16 mouse cellular contexts compared by ENCODE assay signal in the genomic region with DNA sequence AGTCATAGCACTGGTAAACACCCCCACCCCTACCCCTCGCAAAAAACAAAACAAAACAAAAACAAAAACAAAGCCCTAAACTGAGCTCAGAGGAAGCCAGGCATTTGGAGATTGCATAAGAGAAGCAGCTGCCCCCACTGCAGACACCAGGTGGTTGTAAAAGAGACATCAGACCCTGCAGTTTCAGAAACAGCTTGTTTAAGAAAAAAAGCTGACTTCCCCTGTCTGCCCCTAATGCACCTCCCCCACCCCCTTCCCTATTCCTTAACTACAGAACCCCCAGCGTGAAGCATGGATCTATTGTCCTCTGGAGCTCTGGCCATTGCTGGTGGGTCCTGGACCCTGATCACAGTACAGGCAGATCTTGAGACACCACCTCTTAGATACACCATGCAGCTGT. TPM values are rescaled to one million over a fixed set of nuclear protein-coding genes. Genes with fewer than 3 reads are reported as not detected.
A peak's percentile ranks its signal among the peaks of the same experiment; 100 is the strongest.
DNase-seq lines count a peak whose midpoint lies in the region; ATAC-seq lines count a peak whose summit lies in the region.
"Had no signal": no experiment of that assay in that cellular context is flagged by ENCODE, and none has a peak within 500 bp of the region (broad histone marks: within the 10 kb centered on the region; RNA-seq: fewer than 3 reads in every experiment).

No protein-coding gene starts in this region.

- no peak overlapping the region for H3K4me3 ChIP-seq in forebrain, embryonic 11.5 days (ENCODE audit: low read depth, low read length)
- no peak overlapping the region for H3K4me3 ChIP-seq in forebrain, embryonic 14.5 days (ENCODE audit: low read depth, low read length)
- H3K4me3 ChIP-seq in midbrain, embryonic 11.5 days (ENCODE audit: low read depth, low read length): no peak overlapping the region
- no peak overlapping the region for H3K4me3 ChIP-seq in midbrain, embryonic 14.5 days (replicated peaks; ENCODE audit: low read depth, low read length)
- H3K4me3 ChIP-seq: embryonic facial prominence, embryonic 13.5 days; liver, embryonic 13.5 days; lung, embryonic 15.5 days had no signal

- H3K4me1 ChIP-seq in forebrain, embryonic 11.5 days (replicated peaks; ENCODE audit: control insufficient read depth, insufficient read depth, low read length): peaks cover 3% of the 10 kb centered on the region; the same call in 1 of the 2 replicates
- no peaks in the 10 kb centered on the region for H3K4me1 ChIP-seq in forebrain, embryonic 14.5 days (ENCODE audit: control insufficient read depth, insufficient read depth, low read length)
- H3K4me1 ChIP-seq in midbrain, embryonic 11.5 days (ENCODE audit: control insufficient read depth, insufficient read depth, low read length): peaks cover 17% of the 10 kb centered on the region
- peaks cover 9% of the 10 kb centered on the region for H3K4me1 ChIP-seq in midbrain, embryonic 14.5 days (ENCODE audit: control insufficient read depth, insufficient read depth, low read length)
- H3K4me1 ChIP-seq: liver, embryonic 13.5 days; lung, embryonic 15.5 days had no signal

- no peaks in the 10 kb centered on the region for H3K9me3 ChIP-seq in forebrain, embryonic 11.5 days (ENCODE audit: control insufficient read depth, low read length)
- no peaks in the 10 kb centered on the region for H3K9me3 ChIP-seq in forebrain, embryonic 14.5 days (replicated peaks; ENCODE audit: control insufficient read depth, low read length)
- no peaks in the 10 kb centered on the region for H3K9me3 ChIP-seq in midbrain, embryonic 11.5 days (ENCODE audit: control insufficient read depth, low read length)
- no peaks in the 10 kb centered on the region for H3K9me3 ChIP-seq in midbrain, embryonic 14.5 days (ENCODE audit: control insufficient read depth, low read length)
- H3K9me3 ChIP-seq: embryonic facial prominence, embryonic 13.5 days; liver, embryonic 13.5 days; lung, embryonic 15.5 days had no signal

- WGBS in forebrain, embryonic 11.5 days: 20% methylated on average over 2 of the region's 2 CpGs
- WGBS in forebrain, embryonic 14.5 days: 29% methylated on average over 2 of the region's 2 CpGs
- 16% methylated on average over 2 of the region's 2 CpGs for WGBS in midbrain, embryonic 11.5 days
- 21% methylated on average over 2 of the region's 2 CpGs for WGBS in midbrain, embryonic 14.5 days

- no peak for DNase-seq in forebrain, embryonic 11.5 days (ENCODE audit: low spot score)
- DNase-seq in forebrain, embryonic 14.5 days (ENCODE audit: low spot score): no peak
- DNase-seq in midbrain, embryonic 11.5 days (ENCODE audit: low spot score, missing footprints): no peak
- DNase-seq in midbrain, embryonic 14.5 days: no peak
- peak; percentile 45 for DNase-seq in thymus, postnatal 25 days
- no peak for DNase-seq in lung, postnatal 25 days (ENCODE audit: low spot score)
- DNase-seq: cerebellum, adult 9-11 months; gastrocnemius, postnatal 14 days; liver, embryonic 13.5 days had no signal

- no peaks in the 10 kb centered on the region for H3K27me3 ChIP-seq in forebrain, embryonic 11.5 days (ENCODE audit: control insufficient read depth, insufficient read depth, low read length)
- H3K27me3 ChIP-seq in forebrain, embryonic 14.5 days (replicated peaks; ENCODE audit: control insufficient read depth, insufficient read depth, low read length): no peaks in the 10 kb centered on the region
- H3K27me3 ChIP-seq in midbrain, embryonic 11.5 days (ENCODE audit: control insufficient read depth, insufficient read depth, low read length): no peaks in the 10 kb centered on the region
- no peaks in the 10 kb centered on the region for H3K27me3 ChIP-seq in midbrain, embryonic 14.5 days (ENCODE audit: control insufficient read depth, insufficient read depth, low read length)
- H3K27me3 ChIP-seq: embryonic facial prominence, embryonic 13.5 days; liver, embryonic 13.5 days; lung, embryonic 15.5 days had no signal

- H3K36me3 ChIP-seq in forebrain, embryonic 11.5 days (ENCODE audit: control insufficient read depth, insufficient read depth, low read length): no peaks in the 10 kb centered on the region
- no peaks in the 10 kb centered on the region for H3K36me3 ChIP-seq in forebrain, embryonic 14.5 days (ENCODE audit: control insufficient read depth, insufficient read depth, low read length)
- H3K36me3 ChIP-seq in midbrain, embryonic 11.5 days (ENCODE audit: control insufficient read depth, insufficient read depth, low read length): no peaks in the 10 kb centered on the region
- no peaks in the 10 kb centered on the region for H3K36me3 ChIP-seq in midbrain, embryonic 14.5 days (ENCODE audit: control insufficient read depth, insufficient read depth, low read length)
- H3K36me3 ChIP-seq: liver, embryonic 13.5 days; lung, embryonic 15.5 days had no signal

- peak; percentile 40; the same call in 1 of the 2 replicates for ATAC-seq in forebrain, embryonic 11.5 days (replicated peaks; ENCODE audit: low FRiP score)
- no peak for ATAC-seq in forebrain, embryonic 14.5 days
- ATAC-seq in midbrain, embryonic 11.5 days (ENCODE audit: low FRiP score): peak; percentile 48
- no peak for ATAC-seq in midbrain, embryonic 14.5 days (ENCODE audit: low FRiP score, low TSS enrichment)
- ATAC-seq in granulocyte monocyte progenitor cell, adult 5-6 weeks (replicated peaks; ENCODE audit: poor library complexity, severe bottlenecking): peak; percentile 65
- no peak for ATAC-seq in erythroblast, adult 5-6 weeks (replicated peaks; ENCODE audit: low FRiP score, poor library complexity, severe bottlenecking)
- ATAC-seq: intestine, postnatal 0 days had no signal

- H3K4me2 ChIP-seq in forebrain, embryonic 11.5 days (ENCODE audit: low read depth, low read length, severe bottlenecking): no peak overlapping the region
- H3K4me2 ChIP-seq in forebrain, embryonic 14.5 days (ENCODE audit: low read length): no peak overlapping the region
- H3K4me2 ChIP-seq in midbrain, embryonic 11.5 days: no peak overlapping the region
- no peak overlapping the region for H3K4me2 ChIP-seq in midbrain, embryonic 14.5 days (ENCODE audit: low read length)
- H3K4me2 ChIP-seq: embryonic facial prominence, embryonic 13.5 days; hindbrain, embryonic 14.5 days; liver, embryonic 13.5 days; lung, embryonic 15.5 days had no signal

- H3K9ac ChIP-seq in forebrain, embryonic 11.5 days (ENCODE audit: low read length): no peak overlapping the region
- H3K9ac ChIP-seq in forebrain, embryonic 14.5 days (ENCODE audit: low read length): no peak overlapping the region
- H3K9ac ChIP-seq in midbrain, embryonic 11.5 days (ENCODE audit: low read length): no peak overlapping the region
- H3K9ac ChIP-seq in midbrain, embryonic 14.5 days (replicated peaks; ENCODE audit: low read length): no peak overlapping the region
- H3K9ac ChIP-seq: embryonic facial prominence, embryonic 13.5 days; hindbrain, embryonic 14.5 days; liver, embryonic 13.5 days; lung, embryonic 15.5 days had no signal

- no peak overlapping the region for H3K27ac ChIP-seq in forebrain, embryonic 11.5 days (ENCODE audit: low read depth, low read length)
- no peak overlapping the region for H3K27ac ChIP-seq in forebrain, embryonic 14.5 days (ENCODE audit: low read depth, low read length)
- H3K27ac ChIP-seq in midbrain, embryonic 11.5 days (ENCODE audit: low read depth, low read length): no peak overlapping the region
- no peak overlapping the region for H3K27ac ChIP-seq in midbrain, embryonic 14.5 days (replicated peaks; ENCODE audit: low read depth, low read length)
- H3K27ac ChIP-seq: embryonic facial prominence, embryonic 13.5 days; hindbrain, embryonic 14.5 days; kidney, postnatal 0 days; liver, embryonic 13.5 days; lung, embryonic 15.5 days had no signal

RNA-seq across cellular contexts. Expression of a gene that starts 21.4 kb away (rescaled TPM):
- polyA plus RNA-seq in forebrain, embryonic 11.5 days (2014; fragmentation: Nextera tagmentation; extraction: Ambion mirVana): 10.7 and 11.0 TPM in 2 replicates
- 4.1 and 5.0 TPM in 2 replicates for polyA plus RNA-seq in forebrain, embryonic 14.5 days (2014; fragmentation: Nextera tagmentation; extraction: Ambion mirVana)
- polyA plus RNA-seq in midbrain, embryonic 11.5 days (2014; fragmentation: Nextera tagmentation; extraction: Ambion mirVana): 7.5 and 9.1 TPM in 2 replicates
- 7.8 and 8.0 TPM in 2 replicates for polyA plus RNA-seq in midbrain, embryonic 14.5 days (2014; fragmentation: Nextera tagmentation; extraction: Ambion mirVana)
- total RNA-seq in granulocyte monocyte progenitor cell, adult 5-6 weeks (2014; fragmentation: Nextera tagmentation): 1.9 and 3.4 TPM in 2 replicates
- total RNA-seq in granulocyte monocyte progenitor cell, adult 5-6 weeks (2017): 0.90 and 1.7 TPM in 2 replicates
- 0.38 TPM in 1 of 2 replicates, not detected in the other for total RNA-seq in erythroblast, adult 5-6 weeks (2015; ENCODE audit: low replicate concordance)
- not detected in 2 replicates for total RNA-seq in erythroblast, adult 5-6 weeks (2017; ENCODE audit: low replicate concordance)

Comparison
In these comparisons a context has a peak if more than half of its experiments do, and no peak if none do; other contexts are left out.
1. ATAC-seq: peak in forebrain, embryonic 11.5 days (single experiment), midbrain, embryonic 11.5 days (single experiment) and granulocyte monocyte progenitor cell, adult 5-6 weeks (single experiment); none in forebrain, embryonic 14.5 days (single experiment), midbrain, embryonic 14.5 days (single experiment) and erythroblast, adult 5-6 weeks (single experiment).